Mouse (Mus musculus) intestine, postnatal 0 days (tissue): ENCODE measurements around the gene Klhl31. TPM values are rescaled to one million over a fixed set of nuclear protein-coding genes. Genes with fewer than 3 reads are reported as not detected.
A peak's percentile ranks its signal among the peaks of the same experiment; 100 is the strongest.

Source experiments
- ATAC-seq: fragments of 200-750 bp; cut with Nextera tagmentation; 2 replicates; pipeline ENCODE4 v1.8.0; 2017; ENCODE audit warnings: mild to moderate bottlenecking, moderate TSS enrichment, moderate library complexity
- H3K27ac ChIP-seq: fragments of 300-500 bp; sonication (generic); 2 replicates; pipeline ENCODE4 v1.5.1; 2014; ENCODE audit warnings: mild to moderate bottlenecking, low read depth, low read length, moderate library complexity
- H3K27me3 ChIP-seq: fragments of 300-500 bp; sonication (generic); replicated peaks from 2 replicates; pipeline ENCODE4 v1.6.1; 2014; ENCODE audit warnings: low read length, mixed read lengths; ENCODE audit not compliant: control insufficient read depth, insufficient read depth
- H3K36me3 ChIP-seq: fragments of 300-500 bp; sonication (generic); 2 replicates; pipeline ENCODE4 v1.6.1; 2014; ENCODE audit warnings: mild to moderate bottlenecking, moderate library complexity; ENCODE audit not compliant: control insufficient read depth, insufficient read depth
- H3K4me1 ChIP-seq: fragments of 300-500 bp; sonication (generic); replicated peaks from 2 replicates; pipeline ENCODE4 v1.6.1; 2014; ENCODE audit warnings: antibody characterized with exemption, low read length, mixed read lengths; ENCODE audit not compliant: control insufficient read depth, insufficient read depth
- H3K4me2 ChIP-seq: fragments of 300-500 bp; sonication (generic); replicated peaks from 2 replicates; pipeline ENCODE4 v1.6.1; 2014; ENCODE audit warnings: low read depth, mild to moderate bottlenecking, moderate library complexity
- H3K4me3 ChIP-seq: fragments of 300-500 bp; sonication (generic); 2 replicates; pipeline ENCODE4 v1.5.1; 2014; ENCODE audit warnings: low read depth, low read length
- H3K9ac ChIP-seq: fragments of 300-500 bp; sonication (generic); 2 replicates; pipeline ENCODE4 v1.6.1; 2014; ENCODE audit warnings: mild to moderate bottlenecking, low read depth, low read length
- H3K9me3 ChIP-seq: fragments of 300-500 bp; sonication (generic); 2 replicates; pipeline ENCODE4 v1.6.1; 2016; ENCODE audit warnings: mixed run types; ENCODE audit not compliant: control insufficient read depth
- CTCF ChIP-seq: sonication (generic); IDR thresholded peaks from 2 replicates; pipeline ENCODE4 v1.5.1; 2016; ENCODE audit warnings: low read depth, mild to moderate bottlenecking, control low read depth, antibody characterized with exemption, moderate library complexity
- WGBS: fragments of 180-500 bp; shearing (Covaris S2); extraction: QIAGEN DNeasy Blood & Tissue Kit; methylation state at CpG from one replicate; pipeline ENCODE4 v1.1.7; 2014; 5-methylcytosine and 5-hydroxymethylcytosine counted together
- polyA plus RNA-seq: library from polyadenylated mRNA; unstranded; fragments of >200 nt; fragmentation: Nextera tagmentation; extraction: Ambion mirVana; gene quantifications from 2 replicates; pipeline ENCODE4 v1.2.1, GENCODE M21; 2015

The Klhl31 gene
- polyA plus RNA-seq, 1 experiment from 2014 or later = not detected

- H3K4me1 ChIP-seq = no peaks in the 10 kb centered on the region
- no peak for TF ChIP-seq CTCF
- no peak overlapping the region for H3K4me3 ChIP-seq
- ATAC-seq = no peak
- no peak overlapping the region for H3K27ac ChIP-seq
- H3K9me3 ChIP-seq = no peaks in the 10 kb centered on the region
- no peak overlapping the region for H3K4me2 ChIP-seq
- no peak overlapping the region for H3K9ac ChIP-seq
- no peaks in the 10 kb centered on the region for H3K27me3 ChIP-seq
- H3K36me3 ChIP-seq = no peaks in the 10 kb centered on the region
- WGBS = 80% methylated on average over 7 of the region's 7 CpGs
Observed at GRCm38 (mm10) chr9:77630764-77631163, 5.5 kb upstream of the Klhl31 start.

GRCm38 (mm10) chr9:77632432-77632831 is 3.9 kb upstream of the Klhl31 start:
- Histone ChIP-seq H3K4me3 (no peak overlapping the region), H3K4me2 (no peak overlapping the region), H3K9me3 (no peaks in the 10 kb centered on the region), H3K9ac (no peak overlapping the region), H3K27ac (no peak overlapping the region), H3K36me3 (no peaks in the 10 kb centered on the region), H3K27me3 (no peaks in the 10 kb centered on the region), H3K4me1 (no peaks in the 10 kb centered on the region)
- no peak for TF ChIP-seq CTCF
- ATAC-seq = 0 out of 2 replicates have a peak, but pooled peaks have one; percentile 41
- 65% methylated on average over 3 of the region's 3 CpGs for WGBS

GRCm38 (mm10) chr9:77636003-77636402 is 297 bp upstream of the Klhl31 start:
- Histone ChIP-seq H3K36me3 (no peaks in the 10 kb centered on the region), H3K27ac (no peak overlapping the region), H3K27me3 (no peaks in the 10 kb centered on the region), H3K4me2 (no peak overlapping the region), H3K9me3 (no peaks in the 10 kb centered on the region), H3K9ac (no peak overlapping the region), H3K4me1 (no peaks in the 10 kb centered on the region), H3K4me3 (no peak overlapping the region)
- no peak for ATAC-seq
- no peak for TF ChIP-seq CTCF
- WGBS = 72% methylated on average over 5 of the region's 5 CpGs

- 78% methylated on average over 10 of the region's 10 CpGs for WGBS
- Histone ChIP-seq H3K4me1 (no peaks in the 10 kb centered on the region), H3K27me3 (no peaks in the 10 kb centered on the region), H3K9ac (no peak overlapping the region), H3K4me2 (no peak overlapping the region), H3K9me3 (no peaks in the 10 kb centered on the region), H3K4me3 (no peak overlapping the region), H3K36me3 (no peaks in the 10 kb centered on the region), H3K27ac (no peak overlapping the region)
- ATAC-seq = no peak
- no peak for TF ChIP-seq CTCF
Observed at GRCm38 (mm10) chr9:77637357-77637756, 1.1 kb downstream of the Klhl31 start.

- Histone ChIP-seq H3K27me3 (no peaks in the 10 kb centered on the region), H3K9me3 (no peaks in the 10 kb centered on the region), H3K36me3 (no peaks in the 10 kb centered on the region), H3K4me3 (no peak overlapping the region), H3K9ac (no peak overlapping the region), H3K4me2 (no peak overlapping the region), H3K27ac (no peak overlapping the region), H3K4me1 (no peaks in the 10 kb centered on the region)
- WGBS = 63% methylated on average over 2 of the region's 2 CpGs
- ATAC-seq = no peak
- no peak for TF ChIP-seq CTCF
Observed at GRCm38 (mm10) chr9:77645176-77645575, 8.9 kb downstream of the Klhl31 start.

- Histone ChIP-seq H3K27ac (no peak overlapping the region), H3K9me3 (no peaks in the 10 kb centered on the region), H3K9ac (no peak overlapping the region), H3K4me3 (no peak overlapping the region), H3K36me3 (no peaks in the 10 kb centered on the region), H3K4me1 (no peaks in the 10 kb centered on the region), H3K4me2 (no peak overlapping the region), H3K27me3 (peaks cover 8% of the 10 kb centered on the region; the same call in 1 of the 2 replicates)
- no peak for ATAC-seq
- 49% methylated on average over 7 of the region's 7 CpGs for WGBS
- TF ChIP-seq CTCF = no peak
Observed at GRCm38 (mm10) chr9:77651847-77652246, 15.5 kb downstream of the Klhl31 start.

GRCm38 (mm10) chr9:77653907-77654306 is 17.6 kb downstream of the Klhl31 start:
- H3K4me2 ChIP-seq = no peak overlapping the region
- H3K9ac ChIP-seq = no peak overlapping the region
- H3K27ac ChIP-seq = no peak overlapping the region
- 72% methylated on average over 3 of the region's 3 CpGs for WGBS
- H3K27me3 ChIP-seq = peaks cover 8% of the 10 kb centered on the region; the same call in 1 of the 2 replicates
- no peak for ATAC-seq
- no peaks in the 10 kb centered on the region for H3K9me3 ChIP-seq
- H3K4me3 ChIP-seq = no peak overlapping the region
- no peaks in the 10 kb centered on the region for H3K36me3 ChIP-seq
- TF ChIP-seq CTCF = no peak
- H3K4me1 ChIP-seq = no peaks in the 10 kb centered on the region
